Mouse (Mus musculus) yolk sac, embryonic 10.5 days (tissue): Measurements from ENCODE around the gene Hypk.
A peak's percentile ranks its signal among the peaks of the same experiment; 100 is the strongest.
"Not testable (repeated sequence)": the region's sequence is repeated elsewhere in the genome, so short reads cannot be mapped to it uniquely, and the experiment has no call there.

Source experiments
- DNase-seq: peaks from one replicate; pipeline ENCODE4 v3.0.0-alpha.2; 2017; ENCODE audit warnings: low spot score

Gene Hypk

GRCm38 (mm10) chr2:121448136-121448535 lies 5.0 kb upstream of the Hypk start:
- DNase-seq = peak; percentile 44

- peak; percentile 100 for DNase-seq
Measured at GRCm38 (mm10) chr2:121448739-121449535, 4.2 kb upstream of the Hypk start, which contains the start of gene Serf2. Serf2 (plus strand) TSS chr2:121449195.

- DNase-seq = no peak
Measured at GRCm38 (mm10) chr2:121449545-121450011, 3.5 kb upstream of the Hypk start.

GRCm38 (mm10) chr2:121450093-121450492 lies 3.0 kb upstream of the Hypk start:
- DNase-seq = peak; percentile 44

- DNase-seq = no peak
Measured at GRCm38 (mm10) chr2:121452361-121452760, 729 bp upstream of the Hypk start.

- DNase-seq = no peak
Measured at GRCm38 (mm10) chr2:121453917-121454316, 827 bp downstream of the Hypk start.

GRCm38 (mm10) chr2:121455534-121455933 lies 2.4 kb downstream of the Hypk start:
- DNase-seq = no peak

GRCm38 (mm10) chr2:121456692-121457642 lies 3.9 kb downstream of the Hypk start, which contains the start of gene Serinc4:
Serinc4 (minus strand) TSS chr2:121456781.
- DNase-seq = peak; percentile 92

GRCm38 (mm10) chr2:121460071-121460470 lies 7.0 kb downstream of the Hypk start:
- DNase-seq = no peak

- not testable (repeated sequence) for DNase-seq
Measured at GRCm38 (mm10) chr2:121468982-121469381, 15.9 kb downstream of the Hypk start.

GRCm38 (mm10) chr2:121472783-121473182 lies 19.7 kb downstream of the Hypk start:
- DNase-seq = not testable (repeated sequence)

GRCm38 (mm10) chr2:121473301-121474179 lies 20.4 kb downstream of the Hypk start, which contains the start of gene Mfap1b:
Mfap1b (minus strand) TSS chr2:121474067.
- DNase-seq = peak; percentile 85

GRCm38 (mm10) chr2:121474180-121474535 lies 21.1 kb downstream of the Hypk start:
- DNase-seq = no peak

GRCm38 (mm10) chr2:121475306-121475705 lies 22.2 kb downstream of the Hypk start:
- not testable (repeated sequence) for DNase-seq

GRCm38 (mm10) chr2:121477491-121478266 lies 24.6 kb downstream of the Hypk start:
- no peak for DNase-seq

GRCm38 (mm10) chr2:121480498-121480897 lies 27.4 kb downstream of the Hypk start:
- DNase-seq = no peak

- not testable (repeated sequence) for DNase-seq
Measured at GRCm38 (mm10) chr2:121480916-121481315, 27.8 kb downstream of the Hypk start.

- no peak for DNase-seq
Measured at GRCm38 (mm10) chr2:121483576-121483975, 30.5 kb downstream of the Hypk start.

GRCm38 (mm10) chr2:121484403-121484802 lies 31.3 kb downstream of the Hypk start:
- not testable (repeated sequence) for DNase-seq

GRCm38 (mm10) chr2:121501550-121501949 lies 48.5 kb downstream of the Hypk start:
- not testable (repeated sequence) for DNase-seq
